Mouse (Mus musculus) heart, embryonic 14.5 days (tissue): ENCODE data around the gene D17Wsu92e. TPM values are rescaled to one million over a fixed set of nuclear protein-coding genes. Genes with fewer than 3 reads are reported as not detected.

Experiments used
- ATAC-seq: fragments of 200-750 bp; cut with Nextera tagmentation; 2 replicates; pipeline ENCODE4 v1.8.0; 2017; ENCODE audit warnings: low read depth, moderate TSS enrichment; ENCODE audit not compliant: insufficient number of reproducible peaks, insufficient read depth, low FRiP score
- H3K27ac ChIP-seq, 2 experiments: fragments of 200-500 bp in 1 of 2; fragments of 300-500 bp in 1 of 2; sonication (generic) in 1 of 2; replicated peaks in 1 of 2; 2 replicates each; pipeline ENCODE4 v1.5.1; 2012 to 2014; ENCODE audit warnings: low read depth in 2 of 2, low read length in 2 of 2, control low read depth in 1 of 2, mild to moderate bottlenecking in 1 of 2, mixed read lengths in 1 of 2; ENCODE audit not compliant: control insufficient read depth in 1 of 2, insufficient read depth in 1 of 2
- H3K27me3 ChIP-seq: fragments of 300-500 bp; sonication (generic); 2 replicates; pipeline ENCODE4 v1.6.1; 2014; ENCODE audit warnings: mild to moderate bottlenecking, low read length, control low read depth; ENCODE audit not compliant: control insufficient read depth, insufficient read depth
- H3K36me3 ChIP-seq: fragments of 300-500 bp; sonication (generic); 2 replicates; pipeline ENCODE4 v1.6.1; 2014; ENCODE audit warnings: mild to moderate bottlenecking, control low read depth, low read length, mixed read lengths; ENCODE audit not compliant: control insufficient read depth, insufficient read depth
- H3K4me1 ChIP-seq, 2 experiments: fragments of 200-500 bp in 1 of 2; fragments of 300-500 bp in 1 of 2; sonication (generic) in 1 of 2; 2 replicates each; pipeline ENCODE4 v1.6.1; 2012 to 2014; ENCODE audit warnings: low read length in 2 of 2, control low read depth in 1 of 2, mixed read lengths in 1 of 2; ENCODE audit not compliant: control insufficient read depth in 2 of 2, insufficient read depth in 2 of 2
- H3K4me2 ChIP-seq: fragments of 300-500 bp; sonication (generic); 2 replicates; pipeline ENCODE4 v1.6.1; 2014; ENCODE audit warnings: mild to moderate bottlenecking, low read length
- H3K4me3 ChIP-seq, 2 experiments: fragments of 200-500 bp in 1 of 2; fragments of 300-500 bp in 1 of 2; sonication (generic) in 1 of 2; 2 replicates each; pipeline ENCODE4 v1.5.1; 2012 to 2014; ENCODE audit warnings: low read length in 2 of 2, mild to moderate bottlenecking in 2 of 2, control low read depth in 1 of 2, low read depth in 1 of 2, moderate library complexity in 1 of 2; ENCODE audit not compliant: control insufficient read depth in 1 of 2, insufficient read depth in 1 of 2
- H3K9ac ChIP-seq: fragments of 300-500 bp; sonication (generic); 2 replicates; pipeline ENCODE4 v1.6.1; 2014; ENCODE audit warnings: mild to moderate bottlenecking, low read length
- H3K9me3 ChIP-seq: fragments of 300-500 bp; sonication (generic); 2 replicates; pipeline ENCODE4 v1.6.1; 2016; ENCODE audit warnings: low read length, control low read depth; ENCODE audit not compliant: control insufficient read depth
- WGBS: fragments of 180-500 bp; shearing (Covaris S2); extraction: QIAGEN DNeasy Blood & Tissue Kit; methylation state at CpG from one replicate; pipeline ENCODE4 v1.1.7; 2014; 5-methylcytosine and 5-hydroxymethylcytosine counted together
- polyA plus RNA-seq: library from polyadenylated mRNA; unstranded; fragments of >200 nt; fragmentation: Nextera tagmentation; extraction: Ambion mirVana; gene quantifications from 2 replicates; pipeline ENCODE4 v1.2.1, GENCODE M21; 2014

The D17Wsu92e gene
- polyA plus RNA-seq, 1 experiment from 2014 or later = 15.4 TPM

GRCm38 (mm10) chr17:27804156-27804690 lies 16.2 kb downstream of the D17Wsu92e start:
- no peak overlapping the region for H3K9ac ChIP-seq
- no peak overlapping the region for H3K4me2 ChIP-seq
- no peaks in the 10 kb centered on the region for H3K36me3 ChIP-seq
- H3K9me3 ChIP-seq = no peaks in the 10 kb centered on the region
- no peak for ATAC-seq
- peaks cover 6 to 24% of the 10 kb centered on the region in 2 experiments for H3K4me1 ChIP-seq
- no peak overlapping the region for H3K4me3 ChIP-seq
- H3K27me3 ChIP-seq = no peaks in the 10 kb centered on the region
- H3K27ac ChIP-seq = no peak overlapping the region
- 55% methylated on average over 7 of the region's 7 CpGs for WGBS

DNA sequence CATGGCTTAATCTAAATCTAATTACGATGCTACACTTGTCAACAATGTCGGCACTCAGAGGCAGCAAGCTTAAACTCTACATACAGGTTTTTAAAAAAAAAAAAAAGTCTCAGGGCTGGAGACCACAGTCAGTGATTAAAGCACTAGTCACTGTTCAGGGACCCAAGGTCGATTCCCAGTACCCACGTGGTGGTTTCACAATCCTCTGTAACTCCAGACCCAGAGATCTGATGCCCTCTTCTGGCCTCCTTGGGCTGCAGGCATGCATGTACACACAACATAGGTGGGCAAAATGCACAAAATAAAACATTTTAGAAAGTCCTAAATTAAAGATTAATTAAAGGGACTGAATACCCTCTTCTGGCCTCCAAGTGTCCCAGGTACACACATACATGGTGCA lies 16.7 kb downstream of the D17Wsu92e start:
- whole genome bisulfite sequencing = 77% methylated on average over 4 of the region's 4 CpGs
- no peak overlapping the region for H3K9ac ChIP-seq
- ATAC-seq = no peak

GRCm38 (mm10) chr17:27800710-27801648 lies 19.5 kb downstream of the D17Wsu92e start:
- ATAC-seq = no peak
- no peaks in the 10 kb centered on the region for H3K9me3 ChIP-seq
- H3K4me1 ChIP-seq = peaks cover 28 to 51% of the 10 kb centered on the region in 2 experiments
- WGBS = 78% methylated on average over 9 of the region's 9 CpGs
- H3K9ac ChIP-seq = no peak overlapping the region
- H3K27me3 ChIP-seq = no peaks in the 10 kb centered on the region
- no peak overlapping the region for H3K4me3 ChIP-seq
- H3K4me2 ChIP-seq = no peak overlapping the region
- no peaks in the 10 kb centered on the region for H3K36me3 ChIP-seq
- H3K27ac ChIP-seq = 0 out of 4 replicates have a peak overlapping the region, but pooled peaks of 1 of the 2 experiments have one; percentile 2

More for the DNA sequence above, 16.7 kb downstream of the D17Wsu92e start:
- no peak overlapping the region for H3K27ac ChIP-seq
- H3K4me1 ChIP-seq = peaks cover 6 to 27% of the 10 kb centered on the region in 2 experiments
- H3K36me3 ChIP-seq = no peaks in the 10 kb centered on the region
- no peak overlapping the region for H3K4me2 ChIP-seq
- H3K9me3 ChIP-seq = no peaks in the 10 kb centered on the region
- H3K4me3 ChIP-seq = no peak overlapping the region
- H3K27me3 ChIP-seq = no peaks in the 10 kb centered on the region

GRCm38 (mm10) chr17:27799771-27800584 lies 20.5 kb downstream of the D17Wsu92e start:
- Histone ChIP-seq H3K9ac (peak overlapping the region; percentile 25; the same call in 1 of the 2 replicates), H3K27ac (peak overlapping the region; percentile 61 to 81), H3K4me3 (no peak overlapping the region), H3K36me3 (no peaks in the 10 kb centered on the region), H3K27me3 (no peaks in the 10 kb centered on the region), H3K9me3 (no peaks in the 10 kb centered on the region), H3K4me1 (peaks cover 28 to 47% of the 10 kb centered on the region in 2 experiments), H3K4me2 (no peak overlapping the region)
- WGBS = 49% methylated on average over 16 of the region's 16 CpGs
- peak; percentile 14; the same call in 1 of the 2 replicates for ATAC-seq

DNA sequence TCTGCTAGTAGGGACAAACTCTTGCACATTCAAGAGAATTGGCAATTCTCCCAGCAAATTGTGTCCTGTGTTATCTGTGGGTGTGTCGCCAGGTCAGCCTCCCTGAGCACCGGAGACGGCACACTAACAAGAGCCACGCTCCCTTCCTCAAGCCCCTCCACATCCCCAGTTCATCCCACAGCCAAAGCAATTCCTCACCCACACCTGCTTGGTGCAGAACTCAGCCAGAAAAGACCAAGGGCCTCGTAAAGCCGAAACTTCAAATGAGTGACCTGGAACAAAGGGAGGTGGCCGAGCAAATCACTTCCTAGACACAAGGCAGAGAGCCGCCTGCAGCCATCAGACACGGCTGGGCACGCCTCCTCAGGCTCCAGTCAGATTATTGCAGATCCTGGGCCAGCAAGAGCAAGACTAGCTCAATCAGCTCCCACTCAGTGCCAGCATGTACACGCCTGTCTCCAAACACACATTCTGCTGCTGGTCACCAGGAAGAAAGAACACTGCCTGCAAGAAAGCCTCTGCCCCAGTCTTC lies 23.0 kb downstream of the D17Wsu92e start:
- WGBS = 3% methylated on average over 11 of the region's 11 CpGs
- Histone ChIP-seq H3K9ac (peak overlapping the region; percentile 68), H3K27ac (peak overlapping the region; percentile 88), H3K4me3 (peak overlapping the region; percentile 28 to 35), H3K9me3 (no peaks in the 10 kb centered on the region), H3K4me2 (peak overlapping the region; percentile 77), H3K27me3 (no peaks in the 10 kb centered on the region), H3K36me3 (peaks cover 10% of the 10 kb centered on the region), H3K4me1 (peaks cover 30 to 43% of the 10 kb centered on the region in 2 experiments)
- ATAC-seq = peak; percentile 42; the same call in 1 of the 2 replicates

GRCm38 (mm10) chr17:27796780-27797179 lies 23.7 kb downstream of the D17Wsu92e start:
- Histone ChIP-seq H3K36me3 (peaks cover 10% of the 10 kb centered on the region), H3K9me3 (no peaks in the 10 kb centered on the region), H3K9ac (peak overlapping the region; percentile 68), H3K27ac (peak overlapping the region; percentile 88), H3K4me1 (peaks cover 30 to 43% of the 10 kb centered on the region in 2 experiments), H3K27me3 (no peaks in the 10 kb centered on the region), H3K4me2 (peak overlapping the region; percentile 77), H3K4me3 (peak overlapping the region; percentile 28 to 35; a peak in 2 of 4 replicates)
- 10% methylated on average over 6 of the region's 6 CpGs for WGBS
- ATAC-seq = peak; percentile 54

- H3K4me3 ChIP-seq = no peak overlapping the region
- no peaks in the 10 kb centered on the region for H3K9me3 ChIP-seq
- no peak for ATAC-seq
- no peak overlapping the region for H3K4me2 ChIP-seq
- H3K36me3 ChIP-seq = peaks cover 10% of the 10 kb centered on the region
- H3K27ac ChIP-seq = no peak overlapping the region
- 81% methylated on average over 6 of the region's 6 CpGs for WGBS
- peaks cover 23 to 33% of the 10 kb centered on the region in 2 experiments for H3K4me1 ChIP-seq
- no peak overlapping the region for H3K9ac ChIP-seq
- H3K27me3 ChIP-seq = no peaks in the 10 kb centered on the region
Observed at GRCm38 (mm10) chr17:27793144-27793543, 27.3 kb downstream of the D17Wsu92e start.
